Mouse (Mus musculus) neural tube, embryonic 11.5 days (tissue): ENCODE data around the gene Mmp24. TPM values are rescaled to one million over a fixed set of nuclear protein-coding genes. Genes with fewer than 3 reads are reported as not detected.

Experiments
- ATAC-seq: fragments of 200-750 bp; cut with Nextera tagmentation; 2 replicates; pipeline ENCODE4 v1.8.0; 2017; ENCODE audit warnings: moderate number of reproducible peaks, mild to moderate bottlenecking, moderate TSS enrichment, moderate library complexity; ENCODE audit not compliant: insufficient read depth, low FRiP score, low TSS enrichment
- DNase-seq: peaks from one replicate; pipeline ENCODE4 v3.0.0-alpha.2; 2015; ENCODE audit warnings: low spot score
- H3K27ac ChIP-seq: fragments of 300-500 bp; sonication (generic); 2 replicates; pipeline ENCODE4 v1.5.1; 2014; ENCODE audit warnings: low read depth, mild to moderate bottlenecking, low read length
- H3K27me3 ChIP-seq: fragments of 300-500 bp; sonication (generic); 2 replicates; pipeline ENCODE4 v1.6.1; 2014; ENCODE audit warnings: mild to moderate bottlenecking, low read length, mixed read lengths; ENCODE audit not compliant: control insufficient read depth, insufficient read depth
- H3K36me3 ChIP-seq: fragments of 300-500 bp; sonication (generic); 2 replicates; pipeline ENCODE4 v1.6.1; 2014; ENCODE audit warnings: mild to moderate bottlenecking, low read length, moderate library complexity, mixed read lengths; ENCODE audit not compliant: control insufficient read depth, insufficient read depth
- H3K4me1 ChIP-seq: fragments of 300-500 bp; sonication (generic); 2 replicates; pipeline ENCODE4 v1.6.1; 2014; ENCODE audit warnings: low read length, mixed read lengths; ENCODE audit not compliant: control insufficient read depth, insufficient read depth
- H3K4me2 ChIP-seq: fragments of 300-500 bp; sonication (generic); 2 replicates; pipeline ENCODE4 v1.6.1; 2014; ENCODE audit warnings: low read depth, mild to moderate bottlenecking, moderate library complexity
- H3K4me3 ChIP-seq: fragments of 300-500 bp; sonication (generic); 2 replicates; pipeline ENCODE4 v1.5.1; 2014; ENCODE audit warnings: low read depth, low read length
- H3K9ac ChIP-seq: fragments of 300-500 bp; sonication (generic); 2 replicates; pipeline ENCODE4 v1.6.1; 2014; ENCODE audit warnings: mild to moderate bottlenecking, low read length
- H3K9me3 ChIP-seq: fragments of 300-500 bp; sonication (generic); 2 replicates; pipeline ENCODE4 v1.6.1; 2016; ENCODE audit warnings: low read length; ENCODE audit not compliant: control insufficient read depth
- WGBS: fragments of 180-500 bp; shearing (Covaris S2); extraction: QIAGEN DNeasy Blood & Tissue Kit; methylation state at CpG from one replicate; pipeline ENCODE4 v1.1.7; 2014; 5-methylcytosine and 5-hydroxymethylcytosine counted together
- polyA plus RNA-seq: library from polyadenylated mRNA; unstranded; fragments of >200 nt; fragmentation: Nextera tagmentation; extraction: Ambion mirVana; gene quantifications from 2 replicates; pipeline ENCODE4 v1.2.1, GENCODE M21; 2014

The Mmp24 gene
- polyA plus RNA-seq, 1 experiment from 2014 or later, result 5.7 TPM

- ATAC-seq (no peak), DNase-seq (peak; percentile 73)
- no peak overlapping the region for H3K4me2 ChIP-seq
- H3K4me3 ChIP-seq, result no peak overlapping the region
- no peaks in the 10 kb centered on the region for H3K4me1 ChIP-seq
- H3K27me3 ChIP-seq, result no peaks in the 10 kb centered on the region
- no peaks in the 10 kb centered on the region for H3K36me3 ChIP-seq
- no peak overlapping the region for H3K9ac ChIP-seq
- WGBS, result 54% methylated on average over 13 of the region's 13 CpGs
- H3K9me3 ChIP-seq, result no peaks in the 10 kb centered on the region
- no peak overlapping the region for H3K27ac ChIP-seq
Measured at GRCm38 (mm10) chr2:155764679-155765418, 10.3 kb upstream of the Mmp24 start.

GRCm38 (mm10) chr2:155773664-155774063, 1.5 kb upstream of the Mmp24 start:
- Histone ChIP-seq H3K36me3 (no peaks in the 10 kb centered on the region), H3K4me3 (no peak overlapping the region), H3K4me2 (no peak overlapping the region), H3K27ac (no peak overlapping the region), H3K9me3 (no peaks in the 10 kb centered on the region), H3K27me3 (peaks cover 20% of the 10 kb centered on the region), H3K4me1 (peaks cover 5% of the 10 kb centered on the region; the same call in 1 of the 2 replicates), H3K9ac (no peak overlapping the region)
- ATAC-seq, result no peak
- WGBS, result 72% methylated on average over 4 of the region's 4 CpGs
- DNase-seq, result no peak

GRCm38 (mm10) chr2:155774261-155774926, 748 bp upstream of the Mmp24 start:
- H3K4me1 ChIP-seq, result peaks cover 5% of the 10 kb centered on the region; the same call in 1 of the 2 replicates
- DNase-seq (no peak), ATAC-seq (no peak)
- no peaks in the 10 kb centered on the region for H3K9me3 ChIP-seq
- WGBS, result 67% methylated on average over 11 of the region's 11 CpGs
- peak overlapping the region; percentile 66; the same call in 1 of the 2 replicates for H3K4me3 ChIP-seq
- H3K4me2 ChIP-seq, result no peak overlapping the region; the same call in 1 of the 2 replicates
- no peak overlapping the region for H3K27ac ChIP-seq
- H3K36me3 ChIP-seq, result no peaks in the 10 kb centered on the region
- H3K9ac ChIP-seq, result no peak overlapping the region
- H3K27me3 ChIP-seq, result peaks cover 20% of the 10 kb centered on the region

- no peaks in the 10 kb centered on the region for H3K9me3 ChIP-seq
- H3K4me2 ChIP-seq, result peak overlapping the region; percentile 87
- peak overlapping the region; percentile 66 for H3K4me3 ChIP-seq
- under 1% methylated on average over 41 of the region's 44 CpGs for WGBS
- peaks cover 5% of the 10 kb centered on the region; the same call in 1 of the 2 replicates for H3K4me1 ChIP-seq
- DNase-seq (peak; percentile 74), ATAC-seq (peak; percentile 72)
- H3K9ac ChIP-seq, result peak overlapping the region; percentile 76
- H3K36me3 ChIP-seq, result no peaks in the 10 kb centered on the region
- H3K27me3 ChIP-seq, result peaks cover 20% of the 10 kb centered on the region
- H3K27ac ChIP-seq, result peak overlapping the region; percentile 72; the same call in 1 of the 2 replicates
Measured at GRCm38 (mm10) chr2:155775685-155776263, 632 bp downstream of the Mmp24 start.

GRCm38 (mm10) chr2:155776824-155777687, 1.9 kb downstream of the Mmp24 start:
- Histone ChIP-seq H3K9me3 (no peaks in the 10 kb centered on the region), H3K4me3 (no peak overlapping the region), H3K27me3 (peaks cover 20% of the 10 kb centered on the region), H3K27ac (no peak overlapping the region), H3K36me3 (no peaks in the 10 kb centered on the region), H3K4me1 (peaks cover 5% of the 10 kb centered on the region; the same call in 1 of the 2 replicates), H3K9ac (no peak overlapping the region), H3K4me2 (no peak overlapping the region)
- DNase-seq (no peak), ATAC-seq (no peak)
- WGBS, result 75% methylated on average over 10 of the region's 10 CpGs

GRCm38 (mm10) chr2:155777688-155777985, 2.5 kb downstream of the Mmp24 start:
- Histone ChIP-seq H3K27me3 (peaks cover 20% of the 10 kb centered on the region), H3K9ac (no peak overlapping the region), H3K4me3 (no peak overlapping the region), H3K27ac (no peak overlapping the region), H3K4me1 (peaks cover 5% of the 10 kb centered on the region; the same call in 1 of the 2 replicates), H3K36me3 (no peaks in the 10 kb centered on the region), H3K9me3 (no peaks in the 10 kb centered on the region), H3K4me2 (no peak overlapping the region)
- DNase-seq (no peak), ATAC-seq (no peak)
- 80% methylated on average over 4 of the region's 4 CpGs for WGBS

GRCm38 (mm10) chr2:155778004-155778403, 2.9 kb downstream of the Mmp24 start:
- no peak for DNase-seq
- 67% methylated on average over 6 of the region's 6 CpGs for WGBS
- Histone ChIP-seq H3K4me2 (no peak overlapping the region), H3K27ac (no peak overlapping the region), H3K9me3 (no peaks in the 10 kb centered on the region), H3K27me3 (peaks cover 20% of the 10 kb centered on the region), H3K4me3 (no peak overlapping the region), H3K9ac (no peak overlapping the region), H3K36me3 (no peaks in the 10 kb centered on the region), H3K4me1 (peaks cover 5% of the 10 kb centered on the region; the same call in 1 of the 2 replicates)
- no peak for ATAC-seq

- Histone ChIP-seq H3K9me3 (no peaks in the 10 kb centered on the region), H3K36me3 (no peaks in the 10 kb centered on the region), H3K27me3 (peaks cover 11% of the 10 kb centered on the region), H3K4me3 (no peak overlapping the region), H3K4me2 (no peak overlapping the region), H3K27ac (no peak overlapping the region), H3K4me1 (peaks cover 5% of the 10 kb centered on the region; the same call in 1 of the 2 replicates), H3K9ac (no peak overlapping the region)
- ATAC-seq, result no peak
- 53% methylated on average over 7 of the region's 7 CpGs for WGBS
- no peak for DNase-seq
Measured at GRCm38 (mm10) chr2:155779066-155779465, 3.9 kb downstream of the Mmp24 start.
